Mouse (Mus musculus) embryonic facial prominence, embryonic 11.5 days (tissue): ENCODE data around the gene Prrt4. TPM values are rescaled to one million over a fixed set of nuclear protein-coding genes. Genes with fewer than 3 reads are reported as not detected.

Experiments used
- ATAC-seq: fragments of 200-750 bp; cut with Nextera tagmentation; replicated peaks from 2 replicates; pipeline ENCODE4 v1.8.0; 2017; ENCODE audit warnings: low read depth; ENCODE audit not compliant: insufficient number of reproducible peaks, low FRiP score, low TSS enrichment
- DNase-seq: peaks from one replicate; pipeline ENCODE4 v3.0.0-alpha.2; 2015; ENCODE audit warnings: low spot score
- H3K27ac ChIP-seq: fragments of 300-500 bp; sonication (generic); replicated peaks from 2 replicates; pipeline ENCODE4 v1.5.1; 2014; ENCODE audit warnings: mild to moderate bottlenecking, low read depth, low read length, control low read depth
- H3K27me3 ChIP-seq: fragments of 300-500 bp; sonication (generic); 2 replicates; pipeline ENCODE4 v1.6.1; 2014; ENCODE audit warnings: mild to moderate bottlenecking, low read length, moderate library complexity, mixed read lengths; ENCODE audit not compliant: control insufficient read depth, insufficient read depth
- H3K36me3 ChIP-seq: fragments of 300-500 bp; sonication (generic); replicated peaks from 2 replicates; pipeline ENCODE4 v1.6.1; 2014; ENCODE audit warnings: low read depth, mild to moderate bottlenecking, low read length, moderate library complexity, mixed read lengths; ENCODE audit not compliant: control insufficient read depth, insufficient read depth
- H3K4me1 ChIP-seq: fragments of 300-500 bp; sonication (generic); 2 replicates; pipeline ENCODE4 v1.6.1; 2014; ENCODE audit warnings: low read length, mixed read lengths; ENCODE audit not compliant: control insufficient read depth, insufficient read depth
- H3K4me2 ChIP-seq: fragments of 300-500 bp; sonication (generic); 2 replicates; pipeline ENCODE4 v1.6.1; 2014; ENCODE audit warnings: low read depth, mild to moderate bottlenecking, control low read depth, low read length, moderate library complexity
- H3K4me3 ChIP-seq: fragments of 300-500 bp; sonication (generic); 2 replicates; pipeline ENCODE4 v1.5.1; 2014; ENCODE audit warnings: low read depth, low read length, control low read depth
- H3K9ac ChIP-seq: fragments of 300-500 bp; sonication (generic); replicated peaks from 2 replicates; pipeline ENCODE4 v1.6.1; 2014; ENCODE audit warnings: mild to moderate bottlenecking, control low read depth, low read length
- H3K9me3 ChIP-seq: fragments of 300-500 bp; sonication (generic); replicated peaks from 2 replicates; pipeline ENCODE4 v1.6.1; 2016; ENCODE audit warnings: mild to moderate bottlenecking, low read length, inconsistent platforms, mixed read lengths; ENCODE audit not compliant: control insufficient read depth
- WGBS: fragments of 180-500 bp; shearing (Covaris S2); extraction: QIAGEN DNeasy Blood & Tissue Kit; methylation state at CpG from one replicate; pipeline ENCODE4 v1.1.7; 2014; 5-methylcytosine and 5-hydroxymethylcytosine counted together
- polyA plus RNA-seq: library from polyadenylated mRNA; unstranded; fragments of >200 nt; fragmentation: Nextera tagmentation; extraction: Ambion mirVana; gene quantifications from 2 replicates; pipeline ENCODE4 v1.2.1, GENCODE M21; 2014

Prrt4 gene
- polyA plus RNA-seq, 1 experiment from 2014 or later: 1.3 TPM

GRCm38 (mm10) chr6:29195846-29196698, 16.7 kb upstream of the Prrt4 start:
- Histone ChIP-seq H3K4me3 (no peak overlapping the region), H3K27me3 (no peaks in the 10 kb centered on the region; the same call in 1 of the 2 replicates), H3K4me1 (no peaks in the 10 kb centered on the region; the same call in 1 of the 2 replicates), H3K9ac (no peak overlapping the region; the same call in 1 of the 2 replicates), H3K36me3 (no peaks in the 10 kb centered on the region), H3K9me3 (no peaks in the 10 kb centered on the region), H3K4me2 (no peak overlapping the region), H3K27ac (no peak overlapping the region)
- DNase-seq (no peak), ATAC-seq (no peak)
- WGBS: 84% methylated on average over 5 of the region's 5 CpGs

- no peak overlapping the region for H3K4me3 ChIP-seq
- H3K9me3 ChIP-seq: no peaks in the 10 kb centered on the region
- H3K4me2 ChIP-seq: no peak overlapping the region
- no peak overlapping the region for H3K9ac ChIP-seq
- no peaks in the 10 kb centered on the region; the same call in 1 of the 2 replicates for H3K27me3 ChIP-seq
- 56% methylated on average over 5 of the region's 5 CpGs for WGBS
- no peak for ATAC-seq
- H3K36me3 ChIP-seq: no peaks in the 10 kb centered on the region
- DNase-seq: no peak
- no peaks in the 10 kb centered on the region; the same call in 1 of the 2 replicates for H3K4me1 ChIP-seq
- no peak overlapping the region for H3K27ac ChIP-seq
These were observed 15.8 kb upstream of the Prrt4 start for GRCm38 (mm10) chr6:29195146-29195545.

DNA sequence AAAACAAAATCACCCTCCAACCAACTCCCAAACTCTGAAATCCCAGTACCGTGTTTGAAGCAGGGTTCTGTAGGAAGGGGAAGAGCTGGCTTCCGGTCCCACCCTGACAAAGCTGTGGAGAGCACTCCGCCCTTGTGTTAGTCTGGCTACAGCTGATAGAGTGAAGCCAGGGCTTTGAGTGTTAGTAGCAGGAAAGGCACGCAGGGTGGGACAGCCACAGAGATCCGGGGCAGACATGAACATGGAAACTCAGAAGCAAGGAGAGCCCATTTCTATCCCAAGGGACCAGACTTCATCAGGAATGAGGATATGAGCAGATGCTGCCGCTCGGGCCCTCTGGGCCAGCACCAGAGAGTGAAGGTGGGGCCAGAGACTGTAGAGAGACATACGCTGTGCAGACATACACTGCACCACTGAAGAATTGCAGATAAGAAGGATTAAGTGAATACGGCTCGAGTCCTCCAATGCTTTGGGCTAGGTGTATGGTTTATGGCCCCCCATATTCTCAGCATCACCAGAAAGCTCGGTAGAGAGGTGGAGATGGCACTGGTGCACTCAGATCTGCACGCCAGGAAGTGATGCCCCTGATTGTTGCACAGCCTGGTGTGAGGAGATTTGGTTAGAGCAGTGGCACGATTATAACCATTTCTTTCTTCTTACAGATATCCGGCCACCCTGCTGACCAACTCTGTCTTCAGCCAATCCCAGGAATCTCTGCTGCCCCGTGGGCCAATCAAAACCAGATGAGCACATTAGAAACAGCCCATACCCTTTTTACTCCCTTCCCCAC, 14.8 kb upstream of the Prrt4 start:
- Histone ChIP-seq H3K4me3 (no peak overlapping the region), H3K9ac (no peak overlapping the region), H3K27me3 (no peaks in the 10 kb centered on the region), H3K36me3 (no peaks in the 10 kb centered on the region), H3K9me3 (no peaks in the 10 kb centered on the region), H3K27ac (no peak overlapping the region), H3K4me1 (no peaks in the 10 kb centered on the region; the same call in 1 of the 2 replicates), H3K4me2 (no peak overlapping the region)
- WGBS: 62% methylated on average over 15 of the region's 15 CpGs
- DNase-seq (peak; percentile 30), ATAC-seq (no peak)

DNA sequence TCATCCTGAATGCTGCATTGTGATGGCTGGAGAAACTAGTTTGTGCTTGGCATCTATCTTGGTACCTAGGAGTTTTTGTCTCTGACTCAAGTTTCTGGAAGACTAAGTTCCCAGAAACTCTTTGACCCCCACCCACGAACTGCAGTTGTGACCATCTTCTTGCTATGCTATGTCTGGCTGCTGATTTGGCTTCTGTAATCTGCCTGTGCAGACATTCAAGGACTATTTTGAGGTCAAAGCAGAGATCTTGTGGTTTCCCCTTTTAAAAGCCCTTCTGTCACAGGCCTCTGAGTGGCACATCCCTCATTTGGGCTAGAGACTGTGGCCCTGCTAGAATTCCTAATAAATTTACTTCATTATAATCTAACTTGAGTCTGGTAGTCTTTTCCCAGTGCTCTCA, 8.6 kb upstream of the Prrt4 start:
- no peak for DNase-seq
- no peaks in the 10 kb centered on the region for H3K36me3 ChIP-seq
- H3K27ac ChIP-seq: no peak overlapping the region
- H3K4me3 ChIP-seq: no peak overlapping the region
- WGBS: 76% methylated on average over 1 of the region's 1 CpGs
- no peaks in the 10 kb centered on the region for H3K27me3 ChIP-seq
- H3K4me1 ChIP-seq: no peaks in the 10 kb centered on the region
- no peak overlapping the region for H3K9ac ChIP-seq
- ATAC-seq: no peak
- no peaks in the 10 kb centered on the region for H3K9me3 ChIP-seq
- no peak overlapping the region for H3K4me2 ChIP-seq

- no peaks in the 10 kb centered on the region for H3K9me3 ChIP-seq
- H3K36me3 ChIP-seq: no peaks in the 10 kb centered on the region
- ATAC-seq: no peak
- peak overlapping the region; percentile 96 for H3K4me2 ChIP-seq
- H3K27ac ChIP-seq: no peak overlapping the region
- WGBS: 41% methylated on average over 8 of the region's 8 CpGs
- H3K9ac ChIP-seq: no peak overlapping the region
- peaks cover 9% of the 10 kb centered on the region for H3K27me3 ChIP-seq
- no peak for DNase-seq
- H3K4me3 ChIP-seq: peak overlapping the region; percentile 62
- no peaks in the 10 kb centered on the region; the same call in none of the 2 replicates for H3K4me1 ChIP-seq
These were observed 459 bp upstream of the Prrt4 start for GRCm38 (mm10) chr6:29179843-29180242.

GRCm38 (mm10) chr6:29177901-29178879, 1.2 kb downstream of the Prrt4 start:
- H3K36me3 ChIP-seq: no peaks in the 10 kb centered on the region
- H3K27me3 ChIP-seq: peaks cover 9% of the 10 kb centered on the region

GRCm38 (mm10) chr6:29175113-29175512, 4.3 kb downstream of the Prrt4 start:
- Histone ChIP-seq H3K9ac (no peak overlapping the region), H3K4me3 (no peak overlapping the region), H3K9me3 (no peaks in the 10 kb centered on the region), H3K4me1 (no peaks in the 10 kb centered on the region; the same call in none of the 2 replicates), H3K36me3 (no peaks in the 10 kb centered on the region), H3K27me3 (peaks cover 24% of the 10 kb centered on the region), H3K27ac (no peak overlapping the region), H3K4me2 (no peak overlapping the region)
- no peak for DNase-seq
- WGBS: 62% methylated on average over 3 of the region's 3 CpGs
- no peak for ATAC-seq

More at GRCm38 (mm10) chr6:29177901-29178879, 1.2 kb downstream of the Prrt4 start:
- 9% methylated on average over 16 of the region's 17 CpGs for WGBS
- Histone ChIP-seq H3K4me1 (no peaks in the 10 kb centered on the region; the same call in none of the 2 replicates), H3K27ac (no peak overlapping the region), H3K9ac (peak overlapping the region; percentile 75), H3K9me3 (no peaks in the 10 kb centered on the region), H3K4me2 (peak overlapping the region; percentile 96), H3K4me3 (peak overlapping the region; percentile 62)
- DNase-seq (peak; percentile 31), ATAC-seq (peak; percentile 64)
